Mouse (Mus musculus): ENCODE results near the gene Gmcl1. TPM values are rescaled to one million over a fixed set of nuclear protein-coding genes. Genes with fewer than 3 reads are reported as not detected.

Gene Gmcl1
- total RNA-seq (2014; rRNA removed) (6.4 and 8.3 TPM in 2 replicates), polyA plus RNA-seq (2012; rRNA removed) (3.4 and 4.0 TPM in 2 replicates)

- peak; percentile 35; the same call in 1 of the 2 replicates for TF ChIP-seq POLR2A (IDR thresholded peaks at IDR 0.05; ENCODE audit: extremely low read depth, insufficient read depth, low read length)
- no peak for TF ChIP-seq CTCF (IDR thresholded peaks at IDR 0.05; ENCODE audit: low read depth, low read length)
- under 1% methylated on average over 58 of the region's 59 CpGs for WGBS
- Histone ChIP-seq H3K27me3 (ENCODE audit: control insufficient read depth, insufficient read depth, low read length) (no peaks in the 10 kb centered on the region), H3K79me2 (ENCODE audit: control insufficient read depth, insufficient read depth, low read length) (peaks cover 9% of the 10 kb centered on the region; the same call in 1 of the 2 replicates), H3K4me3 (ENCODE audit: insufficient read depth, low read depth, low read length) (peak within 1 kb of the TSS; percentile 86), H3K36me3 (ENCODE audit: control insufficient read depth, insufficient read depth, low read length) (no peaks in the 10 kb centered on the region), H3K27ac (replicated peaks; ENCODE audit: insufficient read depth, low read depth, low read length) (peak within 1 kb of the TSS; percentile 12; the same call in 1 of the 2 replicates), H3K9ac (ENCODE audit: low read depth, low read length) (peak within 1 kb of the TSS; percentile 75), H3K4me1 (ENCODE audit: control insufficient read depth, insufficient read depth, low read length) (peaks cover 7% of the 10 kb centered on the region; the same call in 1 of the 2 replicates)
- peak; percentile 76 for DNase-seq (ENCODE audit: extremely low read depth, low read depth, low spot score)
These were observed at the start of gene Gmcl1 for GRCm38 (mm10) chr6:86733183-86733876. Gene Gmcl1, minus strand, starts transcription at chr6:86733383.

DNA sequence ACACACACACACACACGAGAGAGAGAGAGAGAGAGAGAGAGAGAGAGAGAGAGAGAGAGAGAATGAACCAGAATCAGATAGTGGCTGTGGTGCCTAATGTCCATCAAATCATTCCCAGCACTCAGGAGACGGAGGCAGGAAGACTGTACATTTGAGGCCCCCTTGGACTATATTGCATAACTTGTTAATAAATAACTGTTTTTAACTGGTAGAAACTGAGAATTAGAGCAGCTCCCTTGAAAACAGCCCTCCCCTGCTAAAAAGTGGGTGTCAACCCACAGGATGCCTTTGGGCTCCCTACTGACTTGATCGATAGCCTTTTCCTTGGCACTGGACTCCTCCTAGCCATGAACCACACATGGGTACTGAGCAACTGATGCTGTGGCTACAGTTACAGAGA lies 49.2 kb upstream of the Gmcl1 start:
- peak; percentile 54 for DNase-seq (ENCODE audit: extremely low read depth, low read depth, low spot score)
- no peak overlapping the region for H3K9ac ChIP-seq (ENCODE audit: low read depth, low read length)
- no peak overlapping the region for H3K27ac ChIP-seq (replicated peaks; ENCODE audit: insufficient read depth, low read depth, low read length)
- H3K79me2 ChIP-seq (ENCODE audit: control insufficient read depth, insufficient read depth, low read length), result peaks cover 6% of the 10 kb centered on the region; the same call in 1 of the 2 replicates
- TF ChIP-seq POLR2A (IDR thresholded peaks at IDR 0.05; ENCODE audit: extremely low read depth, insufficient read depth, low read length), result no peak
- no peak for TF ChIP-seq CTCF (IDR thresholded peaks at IDR 0.05; ENCODE audit: low read depth, low read length)
- H3K36me3 ChIP-seq (ENCODE audit: control insufficient read depth, insufficient read depth, low read length), result no peaks in the 10 kb centered on the region
- H3K4me1 ChIP-seq (ENCODE audit: control insufficient read depth, insufficient read depth, low read length), result peaks cover 5% of the 10 kb centered on the region; the same call in 1 of the 2 replicates
- H3K4me3 ChIP-seq (ENCODE audit: insufficient read depth, low read depth, low read length), result no peak overlapping the region
- no peaks in the 10 kb centered on the region for H3K27me3 ChIP-seq (ENCODE audit: control insufficient read depth, insufficient read depth, low read length)
- WGBS, result 25% methylated on average over 3 of the region's 3 CpGs

DNA sequence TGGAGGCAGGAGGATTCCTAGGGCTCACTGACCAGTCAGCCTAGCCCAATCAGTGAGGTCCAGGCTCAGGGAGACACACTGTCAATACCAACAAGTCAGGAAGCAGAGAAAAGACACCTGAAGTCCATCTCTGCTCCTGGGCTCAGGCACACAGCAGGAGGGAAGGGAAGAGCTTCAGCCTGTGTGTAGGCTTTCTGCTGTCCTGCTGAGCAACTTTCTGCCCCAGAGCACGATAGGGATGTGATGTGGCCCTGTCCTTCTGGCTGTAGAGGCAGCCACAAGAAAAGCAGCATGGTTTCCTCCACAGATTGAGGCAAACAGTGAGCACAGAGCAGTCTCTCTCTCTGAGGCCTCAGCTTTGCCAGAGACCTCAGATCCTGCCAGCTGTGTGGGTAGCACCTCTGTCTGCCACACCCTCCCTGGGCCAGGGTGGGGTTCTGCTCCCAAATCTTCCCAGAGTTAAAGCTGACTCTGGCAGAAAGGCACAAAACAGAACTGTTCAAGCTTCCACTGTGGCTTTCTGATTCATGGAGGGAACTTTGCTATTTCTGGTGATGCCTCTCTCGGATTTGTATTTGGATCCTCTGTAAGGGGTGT lies 48.3 kb upstream of the Gmcl1 start:
- TF ChIP-seq POLR2A (IDR thresholded peaks at IDR 0.05; ENCODE audit: extremely low read depth, insufficient read depth, low read length) (no peak), CTCF (IDR thresholded peaks at IDR 0.05; ENCODE audit: low read depth, low read length) (no peak)

GRCm38 (mm10) chr6:86778910-86779594 lies 45.9 kb upstream of the Gmcl1 start:
- TF ChIP-seq CTCF (IDR thresholded peaks at IDR 0.05; ENCODE audit: low read depth, low read length) (no peak), POLR2A (IDR thresholded peaks at IDR 0.05; ENCODE audit: extremely low read depth, insufficient read depth, low read length) (no peak)
- no peak overlapping the region for H3K9ac ChIP-seq (ENCODE audit: low read depth, low read length)
- no peaks in the 10 kb centered on the region for H3K27me3 ChIP-seq (ENCODE audit: control insufficient read depth, insufficient read depth, low read length)
- H3K4me3 ChIP-seq (ENCODE audit: insufficient read depth, low read depth, low read length), result no peak overlapping the region
- DNase-seq (ENCODE audit: extremely low read depth, low read depth, low spot score), result no peak
- H3K36me3 ChIP-seq (ENCODE audit: control insufficient read depth, insufficient read depth, low read length), result no peaks in the 10 kb centered on the region
- H3K4me1 ChIP-seq (ENCODE audit: control insufficient read depth, insufficient read depth, low read length), result peaks cover 5% of the 10 kb centered on the region; the same call in 1 of the 2 replicates
- WGBS, result 89% methylated on average over 10 of the region's 10 CpGs
- no peak overlapping the region for H3K27ac ChIP-seq (replicated peaks; ENCODE audit: insufficient read depth, low read depth, low read length)
- H3K79me2 ChIP-seq (ENCODE audit: control insufficient read depth, insufficient read depth, low read length), result peaks cover 6% of the 10 kb centered on the region; the same call in 1 of the 2 replicates

More for the DNA sequence above, 48.3 kb upstream of the Gmcl1 start:
- no peak for DNase-seq (ENCODE audit: extremely low read depth, low read depth, low spot score)
- Histone ChIP-seq H3K4me1 (ENCODE audit: control insufficient read depth, insufficient read depth, low read length) (peaks cover 5% of the 10 kb centered on the region; the same call in 1 of the 2 replicates), H3K79me2 (ENCODE audit: control insufficient read depth, insufficient read depth, low read length) (peaks cover 6% of the 10 kb centered on the region; the same call in 1 of the 2 replicates), H3K36me3 (ENCODE audit: control insufficient read depth, insufficient read depth, low read length) (no peaks in the 10 kb centered on the region), H3K27ac (replicated peaks; ENCODE audit: insufficient read depth, low read depth, low read length) (no peak overlapping the region), H3K27me3 (ENCODE audit: control insufficient read depth, insufficient read depth, low read length) (no peaks in the 10 kb centered on the region), H3K9ac (ENCODE audit: low read depth, low read length) (no peak overlapping the region), H3K4me3 (ENCODE audit: insufficient read depth, low read depth, low read length) (no peak overlapping the region)
- WGBS, result 77% methylated on average over 2 of the region's 2 CpGs

DNA sequence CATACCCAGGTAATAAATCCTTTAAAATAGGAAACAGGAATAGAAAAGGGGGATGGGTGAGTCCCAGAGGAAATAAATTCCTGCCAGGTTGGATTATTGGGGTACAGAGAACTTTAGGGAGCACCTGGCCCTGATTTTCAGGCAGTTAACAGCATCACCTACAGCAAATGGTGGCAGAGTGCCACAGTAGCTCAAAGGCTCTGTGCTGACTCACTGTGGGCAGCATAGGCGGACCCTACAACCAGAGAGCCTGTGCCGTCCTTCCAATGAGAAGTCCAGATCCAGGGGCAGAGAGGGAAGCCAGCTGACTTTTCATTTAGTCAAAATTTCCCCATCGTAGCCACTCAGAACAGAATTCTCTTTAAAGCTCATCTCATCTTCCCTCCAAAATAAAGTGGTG lies 44.0 kb upstream of the Gmcl1 start:
- DNase-seq (ENCODE audit: extremely low read depth, low read depth, low spot score), result no peak
- H3K27ac ChIP-seq (replicated peaks; ENCODE audit: insufficient read depth, low read depth, low read length), result no peak overlapping the region
- no peaks in the 10 kb centered on the region for H3K27me3 ChIP-seq (ENCODE audit: control insufficient read depth, insufficient read depth, low read length)
- H3K79me2 ChIP-seq (ENCODE audit: control insufficient read depth, insufficient read depth, low read length), result peaks cover 6% of the 10 kb centered on the region; the same call in 1 of the 2 replicates
- no peaks in the 10 kb centered on the region for H3K36me3 ChIP-seq (ENCODE audit: control insufficient read depth, insufficient read depth, low read length)
- TF ChIP-seq POLR2A (IDR thresholded peaks at IDR 0.05; ENCODE audit: extremely low read depth, insufficient read depth, low read length) (no peak), CTCF (IDR thresholded peaks at IDR 0.05; ENCODE audit: low read depth, low read length) (no peak)
- 91% methylated on average over 3 of the region's 3 CpGs for WGBS
- H3K4me1 ChIP-seq (ENCODE audit: control insufficient read depth, insufficient read depth, low read length), result no peaks in the 10 kb centered on the region
- H3K9ac ChIP-seq (ENCODE audit: low read depth, low read length), result no peak overlapping the region
- H3K4me3 ChIP-seq (ENCODE audit: insufficient read depth, low read depth, low read length), result no peak overlapping the region
